Mouse (Mus musculus): ENCODE results near the gene Amph. TPM values are rescaled to one million over a fixed set of nuclear protein-coding genes. Genes with fewer than 3 reads are reported as not detected.
"Not testable (repeated sequence)": the region's sequence is repeated elsewhere in the genome, so short reads cannot be mapped to it uniquely, and the experiment has no call there.

Gene Amph
- 1 to 10 TPM; 4.7 to 6.2 TPM for total RNA-seq (2021)
- long read RNA-seq, experiment 1, partial matches to known transcripts, result 3 of 11 reads
- long read RNA-seq, experiment 1, other reads (novel, unspliced or antisense), result 3 of 11 reads
- long read RNA-seq, experiment 2, partial matches to known transcripts, result 0 of 4 reads
- long read RNA-seq, experiment 2, other reads (novel, unspliced or antisense), result 1 of 4 reads

DNA sequence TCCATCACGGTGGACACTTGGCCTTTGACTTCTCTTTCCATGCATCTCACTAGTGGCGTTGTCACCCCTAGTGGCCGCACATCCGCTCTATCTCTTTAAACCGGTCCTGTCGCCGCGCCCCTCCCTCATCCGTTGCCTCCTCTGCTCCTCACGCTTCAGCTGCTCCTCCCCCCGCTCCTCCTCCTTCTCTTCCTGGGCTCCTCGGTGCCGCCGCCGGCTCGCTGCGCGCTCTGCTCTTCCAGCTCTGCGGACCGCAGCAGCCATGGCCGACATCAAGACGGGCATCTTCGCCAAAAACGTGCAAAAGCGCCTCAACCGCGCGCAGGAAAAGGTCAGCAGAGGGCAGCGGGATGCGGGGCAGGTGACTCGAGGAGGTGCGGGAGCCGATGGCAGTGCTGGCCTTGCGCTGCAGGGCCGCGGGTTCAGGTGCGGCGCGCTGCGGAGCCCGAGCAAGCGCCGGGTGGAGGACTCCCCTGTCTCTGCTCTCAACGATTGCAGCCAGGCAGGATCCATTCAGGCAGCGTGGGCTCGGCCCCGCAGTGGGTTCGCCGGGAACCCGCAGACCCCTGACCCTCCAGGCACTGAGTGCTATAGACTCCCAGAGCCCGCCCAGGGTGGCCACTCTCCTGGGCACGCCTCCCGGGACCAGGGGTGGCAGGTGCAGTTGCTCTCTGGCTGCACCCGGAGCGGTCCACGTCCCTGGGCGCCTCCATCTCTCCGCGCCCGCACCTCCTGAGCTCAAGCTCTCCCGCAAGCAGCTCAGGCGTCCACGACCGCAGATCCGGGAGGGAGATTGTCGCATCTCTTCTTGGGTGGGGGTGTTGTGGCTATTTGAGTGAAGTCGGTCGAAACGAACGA, at the start of gene Amph:
Gene Amph, plus strand, starts transcription at position 35 of the 858 bp plus-strand sequence.
- DNase-seq, result peak; percentile 74

DNA sequence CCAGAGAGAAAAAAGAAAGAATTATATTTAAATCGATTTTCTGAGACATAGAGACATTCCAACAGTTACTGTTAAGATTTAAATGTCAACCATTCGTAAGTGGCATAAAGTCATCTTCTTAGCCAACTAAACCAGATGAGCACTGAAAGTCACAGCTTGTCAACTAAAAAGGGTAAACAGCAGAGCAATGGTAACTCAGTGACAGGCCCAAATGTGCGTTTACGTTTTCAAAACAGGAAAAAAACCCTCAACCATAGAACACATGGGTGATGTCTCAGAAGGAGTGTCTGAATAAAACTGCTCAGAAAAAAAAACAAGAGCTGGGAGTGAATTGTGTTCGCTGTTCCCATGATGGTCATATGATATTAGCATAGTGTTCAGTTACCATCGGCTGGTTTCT, 44.4 kb upstream of the Amph start:
- DNase-seq, result no peak

DNA sequence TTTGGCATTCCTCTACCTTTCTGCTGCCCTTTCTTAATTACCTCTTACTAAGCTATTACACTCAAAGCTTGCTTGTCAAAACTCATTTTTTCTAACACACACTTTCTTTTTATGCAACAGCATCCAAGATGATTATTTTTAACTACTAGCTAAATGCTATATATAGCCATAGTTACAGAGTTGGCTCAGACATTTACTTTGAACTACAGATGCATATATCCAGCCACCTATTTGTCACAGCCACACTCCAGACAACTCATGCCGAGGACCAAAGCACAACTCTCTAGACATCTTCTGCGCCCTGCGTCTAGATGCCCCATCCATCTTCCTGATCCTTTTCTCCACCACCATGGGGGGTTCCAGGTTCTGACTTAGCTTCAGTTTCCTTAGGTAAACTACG, 33.2 kb upstream of the Amph start:
- DNase-seq, result no peak

DNA sequence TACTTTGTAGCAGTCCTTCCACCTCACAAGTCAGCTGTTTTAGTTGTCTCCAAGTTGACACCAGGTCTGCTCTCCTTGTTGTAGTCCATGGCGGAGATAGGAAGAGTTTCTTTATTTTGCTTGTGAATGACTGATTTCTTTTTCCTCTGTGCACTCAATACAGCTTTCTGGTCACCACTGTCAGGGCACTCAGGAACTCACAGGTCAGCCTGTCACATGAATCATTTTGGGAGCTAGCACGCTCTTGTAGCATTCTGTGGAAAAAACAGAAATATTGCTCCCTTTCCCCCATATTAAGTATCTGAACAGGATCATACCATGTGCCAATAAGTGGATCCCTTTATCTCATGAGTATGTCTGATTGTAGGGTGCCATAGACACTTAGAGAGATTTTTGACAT, 14.8 kb upstream of the Amph start:
- not testable (repeated sequence) for DNase-seq

DNA sequence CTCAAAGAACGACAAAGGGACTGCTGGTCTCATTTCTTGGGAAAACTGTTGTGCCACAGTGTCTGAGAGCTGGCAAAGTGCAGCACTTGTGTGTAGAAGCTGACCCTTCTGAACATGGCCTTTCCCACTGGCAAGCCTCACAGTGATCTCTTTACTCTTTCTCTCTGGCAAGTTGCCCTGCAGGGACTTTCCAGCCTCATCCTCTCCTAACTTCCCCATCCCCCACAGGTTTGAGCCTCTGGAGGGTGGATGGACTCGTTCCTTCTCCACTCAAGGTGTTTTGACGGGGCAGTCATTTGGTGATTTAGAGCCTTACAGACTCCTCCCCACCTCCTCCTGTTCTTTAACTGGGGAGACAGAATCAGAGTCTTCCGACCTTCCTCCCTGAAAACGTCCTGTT, 319 bp upstream of the Amph start:
- DNase-seq, result no peak

GRCm38 (mm10) chr13:18949029-18949350, 985 bp downstream of the Amph start:
- DNase-seq, result no peak

DNA sequence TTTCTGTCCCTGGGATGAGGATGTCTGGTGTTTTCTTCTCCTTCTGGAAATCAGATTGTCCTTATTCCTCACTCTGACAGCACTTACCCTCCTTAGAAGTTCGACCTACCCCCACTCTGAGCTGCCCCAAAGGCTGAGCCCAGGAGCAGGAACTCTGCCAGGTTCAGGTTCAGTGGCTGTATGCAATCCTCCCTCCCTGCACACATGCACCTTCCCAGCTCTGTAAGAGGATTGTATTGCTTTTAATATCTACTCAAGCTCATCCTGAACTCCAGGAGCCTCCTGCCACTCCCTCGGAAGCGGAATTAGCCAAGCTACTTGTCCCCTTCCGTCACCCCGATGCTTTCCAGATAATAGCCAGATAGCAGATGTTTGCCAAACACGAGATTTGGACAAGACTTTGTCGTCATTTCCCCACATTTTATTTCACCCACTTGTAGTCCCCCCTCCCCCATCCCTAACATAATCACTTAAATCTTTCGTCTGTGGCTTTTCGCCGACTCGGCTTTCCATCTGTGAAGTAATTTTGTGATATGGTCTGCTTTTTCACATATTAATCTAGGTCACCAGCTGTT, 1.7 kb downstream of the Amph start:
- DNase-seq, result no peak

GRCm38 (mm10) chr13:18953575-18953974, 5.6 kb downstream of the Amph start:
- no peak for DNase-seq

DNA sequence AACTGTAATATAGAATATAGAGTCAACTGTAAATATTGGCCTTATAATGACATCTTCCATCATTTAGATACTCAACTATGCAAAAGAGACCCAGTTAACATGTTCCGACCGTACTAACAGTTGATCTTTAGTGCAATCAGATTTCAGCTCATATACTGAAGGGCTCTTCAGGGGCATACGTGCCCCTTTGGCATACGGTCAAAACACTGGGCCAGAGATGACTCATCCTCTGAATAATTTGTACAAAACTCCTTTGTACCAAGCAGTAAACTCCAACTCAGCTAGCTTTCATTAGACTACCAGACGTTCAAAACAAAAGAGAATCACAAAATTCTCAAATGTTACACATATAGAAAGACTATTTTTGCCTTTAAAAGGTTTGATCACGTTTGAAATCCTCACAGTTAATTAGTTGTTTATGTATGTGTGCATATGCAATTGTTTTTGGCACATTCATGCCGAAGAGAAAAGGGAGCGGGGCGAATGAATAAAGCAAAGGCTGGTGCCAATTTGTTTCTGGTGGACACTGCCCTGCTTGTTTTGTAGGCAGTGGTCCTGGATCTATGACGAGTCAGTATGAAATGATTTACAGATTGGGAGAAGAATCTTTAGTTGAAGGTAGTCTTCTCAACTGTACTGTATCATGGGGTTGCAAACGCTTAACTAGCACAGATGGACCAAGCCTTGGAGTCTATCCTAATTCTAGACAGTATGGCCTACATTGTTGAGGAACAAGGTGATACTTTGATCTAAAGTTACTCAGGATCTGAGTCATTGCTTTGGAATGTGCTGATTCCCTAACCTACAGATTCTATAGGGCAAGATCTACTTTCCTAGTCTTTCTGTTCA, 8.3 kb downstream of the Amph start:
- DNase-seq, result peak; percentile 8

DNA sequence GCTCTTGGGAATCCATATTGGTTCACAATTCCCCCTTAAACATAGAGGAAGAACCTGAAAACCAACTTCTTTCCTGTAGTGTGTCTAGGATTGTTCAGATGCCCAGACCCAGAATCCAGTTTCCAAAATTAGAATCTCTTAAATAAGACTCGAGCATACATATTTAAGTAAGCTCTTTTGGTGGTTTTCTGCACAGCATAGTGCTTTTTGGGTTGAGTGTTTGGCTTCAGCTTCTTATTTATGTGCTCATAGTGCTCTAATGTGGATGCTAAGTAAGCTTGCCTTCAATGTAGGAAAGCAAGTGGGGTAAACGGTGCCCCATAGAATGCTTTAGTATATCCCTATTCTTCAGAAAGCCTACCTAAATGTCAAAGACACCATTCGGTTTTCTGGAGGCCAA, 9.0 kb downstream of the Amph start:
- no peak for DNase-seq

DNA sequence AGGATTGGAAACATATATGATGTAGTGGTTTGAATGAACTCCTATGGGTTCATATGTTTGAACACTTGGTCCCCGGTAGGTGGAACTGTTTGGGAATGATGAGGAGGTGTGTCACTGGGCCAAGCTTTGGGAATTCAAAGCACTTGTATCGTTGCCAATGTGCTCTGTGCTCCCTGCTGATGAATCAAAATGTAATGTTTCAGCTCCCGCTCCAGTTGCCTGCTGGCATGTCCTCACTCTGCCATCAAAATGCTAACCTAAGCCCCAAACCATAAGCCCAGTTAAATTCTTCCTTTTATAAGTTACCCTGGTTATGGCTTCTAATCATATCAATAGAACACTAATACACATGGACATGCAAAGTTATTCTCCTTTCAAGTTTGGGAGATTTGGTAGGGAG, 24.6 kb downstream of the Amph start:
- no peak for DNase-seq

- DNase-seq, result no peak
Measured at GRCm38 (mm10) chr13:18974351-18974750, 26.3 kb downstream of the Amph start.

DNA sequence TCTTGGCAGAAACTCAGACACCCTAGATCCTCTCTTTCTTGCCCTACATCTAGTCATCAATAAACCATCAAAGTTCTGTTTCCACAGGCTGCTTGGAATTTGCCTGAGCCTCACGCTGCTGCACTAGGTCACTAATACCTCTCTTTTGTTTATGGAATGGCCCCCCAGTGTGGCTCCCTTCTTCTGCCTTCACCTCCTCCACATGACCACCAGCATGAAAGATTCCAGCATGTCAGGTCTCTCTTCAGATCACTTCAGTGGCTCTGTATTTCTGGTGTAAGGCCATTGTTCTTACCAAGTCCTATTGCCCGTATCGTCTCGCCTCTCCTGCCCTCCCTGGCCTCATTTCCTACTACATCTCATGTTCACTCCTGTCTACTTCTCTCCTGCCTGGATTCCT, 39.3 kb downstream of the Amph start:
- no peak for DNase-seq

- DNase-seq, result no peak
Measured at GRCm38 (mm10) chr13:18988323-18988722, 40.3 kb downstream of the Amph start.

DNA sequence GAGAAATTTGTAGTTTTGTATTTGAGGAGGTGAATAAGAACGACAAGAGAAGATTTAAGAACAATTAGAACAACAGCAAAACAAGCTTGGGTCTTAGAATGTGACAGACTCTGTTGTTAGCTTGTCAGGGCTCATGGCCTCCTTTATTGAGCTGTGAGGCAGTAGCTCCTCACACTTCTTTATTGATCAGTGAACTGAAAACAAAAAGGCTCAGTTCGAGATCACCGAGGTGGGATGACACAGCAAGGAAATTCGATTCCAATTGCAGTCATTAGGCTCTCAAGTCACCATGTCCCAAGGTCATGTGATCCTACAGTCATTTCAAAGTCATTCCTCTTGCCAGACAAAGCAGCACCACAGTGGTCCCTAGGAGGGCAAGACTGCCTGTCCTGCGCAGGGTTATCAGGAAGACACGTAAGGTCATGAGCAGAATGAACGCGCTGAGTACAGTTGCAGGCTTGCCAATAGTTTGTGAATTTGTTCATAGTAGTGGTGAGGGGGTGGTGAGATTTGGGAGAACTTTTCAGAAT, 41.2 kb downstream of the Amph start:
- DNase-seq, result no peak

- DNase-seq, result no peak
Measured at GRCm38 (mm10) chr13:19002502-19002901, 54.5 kb downstream of the Amph start.

GRCm38 (mm10) chr13:19004406-19004805, 56.4 kb downstream of the Amph start:
- no peak for DNase-seq

GRCm38 (mm10) chr13:19008440-19008839, 60.4 kb downstream of the Amph start:
- DNase-seq, result no peak

- DNase-seq, result no peak
Measured at GRCm38 (mm10) chr13:19014825-19015375, 66.9 kb downstream of the Amph start.

GRCm38 (mm10) chr13:19021529-19021928, 73.5 kb downstream of the Amph start:
- DNase-seq, result no peak

- no peak for DNase-seq
Measured at GRCm38 (mm10) chr13:19022310-19022709, 74.3 kb downstream of the Amph start.

DNA sequence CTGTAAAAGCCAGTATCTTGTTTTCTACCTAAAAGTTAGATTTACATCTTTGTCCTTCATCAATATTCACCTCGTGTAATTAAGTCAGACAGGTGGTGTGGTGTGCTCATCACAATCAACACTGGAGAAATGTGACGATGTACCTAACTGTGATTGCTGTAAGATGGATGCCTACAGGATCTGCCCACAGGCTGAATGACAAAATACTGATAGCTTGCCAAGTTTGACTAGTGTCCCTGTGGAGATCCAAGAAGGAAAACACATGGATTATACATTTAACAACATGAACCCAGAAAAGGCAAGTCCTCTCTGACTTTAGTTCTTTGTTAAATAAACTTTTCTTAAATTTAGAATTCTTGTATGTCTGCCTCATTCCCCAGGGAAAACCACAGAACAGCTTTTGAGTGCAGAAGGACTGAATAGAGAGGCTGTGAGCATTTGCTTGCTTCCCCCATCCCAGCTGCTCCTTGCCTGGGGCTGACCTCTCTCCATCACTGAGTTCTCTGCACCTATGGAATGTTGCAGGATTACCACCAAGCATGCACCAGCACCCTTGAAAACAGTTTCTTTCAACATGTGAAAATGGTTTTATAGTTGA, 77.2 kb downstream of the Amph start:
- DNase-seq, result no peak
